Mouse (Mus musculus): ENCODE results near the gene Syde1.

- TF ChIP-seq POLR2A (IDR thresholded peaks at IDR 0.05; ENCODE audit: control insufficient read depth, low read depth, low read length) (no peak), CTCF (IDR thresholded peaks at IDR 0.05; ENCODE audit: control insufficient read depth, insufficient read depth, insufficient replicate concordance, low read depth, low read length) (no peak)
These were observed 22.1 kb downstream of the Syde1 start for GRCm38 (mm10) chr10:78569686-78570085.

Data from testis, adult 2 months (tissue).